Mouse (Mus musculus) liver, adult 2 months (tissue): ENCODE data around the gene Rdx. TPM values are rescaled to one million over a fixed set of nuclear protein-coding genes. Genes with fewer than 3 reads are reported as not detected.

Experiments used
- DNase-seq: peaks from one replicate; pipeline ENCODE4 v3.0.0-alpha.2; 2011; ENCODE audit warnings: low read depth, low spot score; ENCODE audit errors: extremely low read depth
- H3K27ac ChIP-seq: fragments of 200-500 bp; replicated peaks from 2 replicates; pipeline ENCODE4 v1.5.1; 2012; ENCODE audit warnings: low read depth, mild to moderate bottlenecking, control low read depth, inconsistent platforms, low read length; ENCODE audit not compliant: insufficient read depth
- H3K27me3 ChIP-seq: fragments of 200-500 bp; 2 replicates; pipeline ENCODE4 v1.6.1; 2012; ENCODE audit warnings: mild to moderate bottlenecking, moderate library complexity, low read length, inconsistent platforms; ENCODE audit not compliant: control insufficient read depth, insufficient read depth
- H3K36me3 ChIP-seq: fragments of 200-500 bp; 2 replicates; pipeline ENCODE4 v1.6.1; 2012; ENCODE audit warnings: low read length, inconsistent platforms; ENCODE audit not compliant: control insufficient read depth, insufficient read depth
- H3K4me1 ChIP-seq: fragments of 200-500 bp; 2 replicates; pipeline ENCODE4 v1.6.1; 2011; ENCODE audit warnings: low read length; ENCODE audit not compliant: control insufficient read depth, insufficient read depth
- H3K4me3 ChIP-seq: fragments of 200-500 bp; 2 replicates; pipeline ENCODE4 v1.5.1; 2011; ENCODE audit warnings: low read depth, mild to moderate bottlenecking, control low read depth, low read length, moderate library complexity; ENCODE audit not compliant: insufficient read depth
- H3K79me2 ChIP-seq: fragments of 200-500 bp; 2 replicates; pipeline ENCODE4 v1.6.1; 2012; ENCODE audit warnings: inconsistent platforms, mild to moderate bottlenecking, low read length, moderate library complexity; ENCODE audit not compliant: control insufficient read depth, insufficient read depth
- H3K9ac ChIP-seq: fragments of 200-500 bp; 2 replicates; pipeline ENCODE4 v1.6.1; 2012; ENCODE audit warnings: low read depth, mild to moderate bottlenecking, control low read depth, inconsistent platforms, low read length
- CTCF ChIP-seq: fragments of 200-500 bp; IDR thresholded peaks from 2 replicates; pipeline ENCODE4 v1.5.1; 2011; ENCODE audit warnings: low read depth, low read length, control low read depth
- POLR2A ChIP-seq: fragments of 200-500 bp; IDR thresholded peaks from 2 replicates; pipeline ENCODE4 v1.6.1; 2011; ENCODE audit warnings: low read length, control low read depth; ENCODE audit not compliant: insufficient read depth; ENCODE audit errors: extremely low read depth
- WGBS: fragments of 180-500 bp; shearing (Covaris S2); methylation state at CpG from one replicate; pipeline ENCODE4 v1.1.7; 2018; 5-methylcytosine and 5-hydroxymethylcytosine counted together
- polyA plus RNA-seq: library from polyadenylated mRNA; depleted of rRNA; stranded (reverse); fragments of >200 nt; gene quantifications from 2 replicates; pipeline ENCODE4 v1.2.3, GENCODE M21; 2012
- total RNA-seq: library from RNA; depleted of rRNA; stranded (reverse); fragments of >200 nt; gene quantifications from 2 replicates; pipeline ENCODE4 v1.2.3, GENCODE M21; 2014

The Rdx gene
- total and polyA plus RNA-seq, 2 experiments, result 30.5 to 167 TPM

DNA sequence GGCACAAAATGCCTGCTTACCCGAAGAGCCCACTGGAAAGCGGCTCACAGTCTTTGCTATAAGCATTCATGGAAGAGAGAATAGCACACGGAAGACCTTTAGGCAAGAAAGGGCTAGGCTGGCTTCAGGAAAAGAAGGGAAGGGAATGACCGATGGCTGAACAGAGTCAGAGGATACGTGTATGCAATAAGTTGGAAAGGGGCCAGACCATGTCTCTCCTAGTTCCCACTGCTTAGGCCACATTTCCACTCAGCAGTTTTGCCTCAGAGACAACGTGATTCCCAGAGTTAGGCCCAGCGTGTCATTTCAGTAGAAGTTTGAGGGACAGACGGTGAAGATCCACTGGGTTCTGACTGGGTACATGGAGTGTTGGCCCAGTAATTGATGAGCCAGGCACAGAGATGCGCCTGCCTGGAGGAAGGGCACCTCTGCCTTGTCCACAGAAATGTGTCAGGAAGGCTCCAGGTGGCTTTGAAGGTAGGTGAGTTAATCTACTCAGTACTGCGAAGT lies 47.6 kb downstream of the Rdx start:
- no peaks in the 10 kb centered on the region for H3K27me3 ChIP-seq
- no peak for TF ChIP-seq POLR2A
- TF ChIP-seq CTCF, result no peak
- H3K36me3 ChIP-seq, result no peaks in the 10 kb centered on the region
- H3K27ac ChIP-seq, result no peak overlapping the region
- WGBS, result 60% methylated on average over 10 of the region's 10 CpGs
- peaks cover 19% of the 10 kb centered on the region for H3K4me1 ChIP-seq
- no peaks in the 10 kb centered on the region for H3K79me2 ChIP-seq
- H3K4me3 ChIP-seq, result no peak overlapping the region
- peak; percentile 51 for DNase-seq
- H3K9ac ChIP-seq, result no peak overlapping the region

DNA sequence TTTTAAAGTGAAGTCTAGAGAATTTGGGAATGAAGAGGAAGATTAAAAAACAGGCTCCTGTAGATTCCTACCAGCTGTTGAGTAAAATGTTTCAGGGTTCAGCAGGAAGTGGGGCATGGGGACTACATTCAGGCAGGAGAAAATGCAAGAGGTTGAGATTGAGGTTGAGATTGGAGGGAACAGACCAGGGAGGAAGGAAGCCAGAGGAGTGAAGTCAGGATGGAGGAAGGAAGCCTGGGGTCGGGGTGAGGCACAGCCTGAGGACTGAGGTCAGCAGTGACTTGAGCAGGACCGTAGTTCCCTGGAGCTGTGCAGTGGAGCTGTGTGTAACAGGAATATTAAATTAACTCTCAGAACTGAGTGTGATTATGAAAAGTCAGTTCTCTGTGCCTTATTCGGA lies 48.7 kb downstream of the Rdx start:
- Histone ChIP-seq H3K4me1 (peaks cover 19% of the 10 kb centered on the region), H3K79me2 (no peaks in the 10 kb centered on the region), H3K36me3 (no peaks in the 10 kb centered on the region), H3K27ac (no peak overlapping the region), H3K27me3 (no peaks in the 10 kb centered on the region), H3K9ac (no peak overlapping the region), H3K4me3 (no peak overlapping the region)
- DNase-seq, result no peak
- WGBS, result 74% methylated on average over 3 of the region's 3 CpGs
- no peak for TF ChIP-seq CTCF
- TF ChIP-seq POLR2A, result no peak

DNA sequence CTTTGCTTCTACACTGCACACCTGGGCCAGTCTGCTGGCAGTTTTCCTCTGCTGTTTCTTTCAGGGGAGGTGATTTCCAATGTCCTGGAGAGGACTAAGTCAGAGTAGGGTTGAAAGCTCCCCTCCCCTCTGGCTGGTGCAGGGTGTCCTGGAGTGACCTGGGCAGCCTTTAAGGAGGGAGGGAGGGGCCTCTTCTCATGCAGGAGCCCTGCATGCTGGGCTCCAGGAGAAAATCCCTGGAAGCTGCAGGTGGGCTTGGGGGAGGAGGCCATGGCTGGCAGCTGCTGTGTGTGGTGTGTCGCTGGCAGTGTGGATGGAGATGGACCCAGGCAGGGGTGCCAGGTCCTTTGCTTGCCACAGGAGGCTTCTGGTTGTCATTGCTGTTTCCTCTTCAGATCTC lies 50.4 kb downstream of the Rdx start:
- peaks cover 16% of the 10 kb centered on the region for H3K4me1 ChIP-seq
- no peak overlapping the region for H3K9ac ChIP-seq
- H3K36me3 ChIP-seq, result no peaks in the 10 kb centered on the region
- H3K27me3 ChIP-seq, result no peaks in the 10 kb centered on the region
- H3K27ac ChIP-seq, result no peak overlapping the region
- 88% methylated on average over 1 of the region's 1 CpGs for WGBS
- TF ChIP-seq POLR2A (no peak), CTCF (no peak)
- H3K4me3 ChIP-seq, result no peak overlapping the region
- no peaks in the 10 kb centered on the region for H3K79me2 ChIP-seq
- DNase-seq, result no peak

DNA sequence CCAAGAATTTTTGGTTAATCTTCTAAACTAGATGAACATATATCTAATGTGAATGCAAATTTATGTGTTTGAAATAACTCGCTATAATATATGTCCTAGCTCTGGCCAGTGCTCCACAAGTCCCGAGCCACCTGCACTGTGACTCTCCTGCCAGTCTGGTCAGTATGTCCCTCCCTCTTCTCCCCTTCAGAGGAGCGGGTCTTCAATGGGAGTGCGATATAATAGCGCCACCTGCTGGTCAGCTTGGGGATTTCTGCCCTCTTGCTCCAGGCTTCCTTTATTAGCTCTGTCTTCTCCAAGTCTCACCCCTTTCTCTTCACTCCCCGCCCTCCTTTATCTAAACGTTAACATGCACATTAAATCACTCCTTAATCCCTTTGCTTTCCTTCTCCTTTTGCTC lies 51.6 kb downstream of the Rdx start:
- H3K79me2 ChIP-seq, result no peaks in the 10 kb centered on the region
- H3K4me1 ChIP-seq, result peaks cover 9% of the 10 kb centered on the region; the same call in 1 of the 2 replicates
- no peaks in the 10 kb centered on the region for H3K36me3 ChIP-seq
- no peaks in the 10 kb centered on the region for H3K27me3 ChIP-seq
- H3K9ac ChIP-seq, result no peak overlapping the region
- DNase-seq, result peak; percentile 63
- H3K27ac ChIP-seq, result no peak overlapping the region
- no peak overlapping the region for H3K4me3 ChIP-seq
- WGBS, result 2% methylated on average over 7 of the region's 7 CpGs
- TF ChIP-seq CTCF (peak; percentile 95), POLR2A (no peak)

DNA sequence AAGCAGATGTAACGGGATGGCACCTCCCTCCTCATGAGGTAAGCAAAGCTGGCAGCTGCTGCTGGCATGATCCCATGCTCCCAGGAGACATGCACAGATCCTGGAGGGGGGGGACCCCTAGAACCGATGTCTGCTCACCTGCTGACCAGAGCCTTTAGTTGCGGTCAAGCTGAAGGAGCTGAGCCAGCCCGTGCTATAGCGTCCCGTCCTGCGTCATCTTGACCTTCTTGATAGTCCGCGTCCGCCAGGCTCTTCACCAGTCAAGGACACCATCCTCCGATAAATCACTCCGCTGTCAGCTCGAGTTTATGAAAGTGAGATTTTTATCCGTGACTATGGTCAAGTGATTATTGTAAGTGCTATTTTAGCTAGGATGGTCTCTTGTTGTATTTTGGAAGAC lies 53.5 kb downstream of the Rdx start:
- Histone ChIP-seq H3K4me3 (no peak overlapping the region), H3K9ac (no peak overlapping the region), H3K36me3 (no peaks in the 10 kb centered on the region), H3K27me3 (no peaks in the 10 kb centered on the region), H3K79me2 (no peaks in the 10 kb centered on the region), H3K4me1 (peaks cover 19% of the 10 kb centered on the region), H3K27ac (no peak overlapping the region)
- WGBS, result 95% methylated on average over 14 of the region's 14 CpGs
- TF ChIP-seq POLR2A (no peak), CTCF (no peak)
- no peak for DNase-seq

DNA sequence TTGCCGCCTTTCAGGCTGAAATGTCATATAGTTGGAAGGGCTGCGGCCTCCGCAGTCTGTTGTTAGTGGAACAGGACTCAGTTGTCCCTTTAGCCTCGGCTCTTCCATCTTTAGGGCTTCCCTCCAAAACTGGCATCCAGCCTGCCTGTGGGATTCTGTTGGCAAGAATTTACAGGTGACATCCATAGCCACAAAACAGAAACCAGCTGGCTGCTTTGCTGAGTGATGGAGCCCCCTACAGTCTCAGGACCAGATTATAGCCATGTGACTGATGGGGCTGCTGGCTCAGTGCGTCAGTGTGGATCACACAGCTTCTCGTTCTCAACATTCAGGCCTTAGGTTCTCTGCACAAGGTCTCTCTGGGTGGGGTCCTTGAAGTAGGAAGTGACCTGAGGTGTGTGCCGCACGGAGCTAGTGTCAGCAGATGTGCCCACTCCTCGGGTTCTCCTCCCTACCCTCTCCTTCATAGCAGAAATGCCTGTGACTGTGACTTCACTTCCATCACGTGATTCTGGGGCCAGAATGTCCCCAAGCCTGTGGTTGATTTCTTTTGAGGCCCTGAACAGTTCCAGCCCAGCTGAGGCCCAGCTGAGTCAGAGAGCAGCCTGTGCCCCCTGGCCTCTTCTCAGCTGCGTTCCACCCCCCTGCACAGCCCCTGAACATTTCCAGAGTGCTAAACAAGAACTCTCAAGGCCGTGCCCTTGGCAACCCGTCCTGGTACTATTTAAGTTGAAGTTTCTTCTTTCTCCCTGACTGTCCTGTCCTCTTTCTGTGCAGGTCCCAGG lies 55.3 kb downstream of the Rdx start:
- no peak overlapping the region for H3K9ac ChIP-seq
- H3K27me3 ChIP-seq, result no peaks in the 10 kb centered on the region
- H3K4me3 ChIP-seq, result no peak overlapping the region
- peaks cover 25% of the 10 kb centered on the region for H3K4me1 ChIP-seq
- H3K27ac ChIP-seq, result no peak overlapping the region
- TF ChIP-seq CTCF, result no peak
- no peak for TF ChIP-seq POLR2A
- no peaks in the 10 kb centered on the region for H3K36me3 ChIP-seq
- H3K79me2 ChIP-seq, result no peaks in the 10 kb centered on the region
- no peak for DNase-seq
- WGBS, result 93% methylated on average over 13 of the region's 13 CpGs
